Mouse (Mus musculus) adrenal gland, postnatal 10 days (tissue): ENCODE results near the gene Hist1h4a. TPM values are rescaled to one million over a fixed set of nuclear protein-coding genes. Genes with fewer than 3 reads are reported as not detected.
"Not testable (repeated sequence)": the region's sequence is repeated elsewhere in the genome, so short reads cannot be mapped to it uniquely, and the experiment has no call there.

Source experiments
- DNase-seq: peaks from one replicate; pipeline ENCODE4 v3.0.0; 2021; ENCODE audit warnings: mixed read lengths
- total RNA-seq, 2 experiments: library from RNA; stranded (reverse); gene quantifications; 2 replicates each; pipeline ENCODE4 v1.2.3; 2021

The Hist1h4a gene
- total RNA-seq, 2 experiments from 2014 or later: 238 to 251 TPM

- no peak for DNase-seq
These were observed 20.1 kb downstream of the Hist1h4a start for GRCm38 (mm10) chr13:23740910-23741309.

GRCm38 (mm10) chr13:23740256-23740840 lies 20.7 kb downstream of the Hist1h4a start:
- no peak for DNase-seq

GRCm38 (mm10) chr13:23739922-23740252 lies 21.1 kb downstream of the Hist1h4a start:
- DNase-seq: no peak

- DNase-seq: peak; percentile 92
These were observed 21.7 kb downstream of the Hist1h4a start for GRCm38 (mm10) chr13:23739069-23739921.

- DNase-seq: peak; percentile 95
These were observed 22.4 kb downstream of the Hist1h4a start, which contains the start of gene Hist1h1c for GRCm38 (mm10) chr13:23738677-23739068. Gene Hist1h1c (plus strand): TSS chr13:23738808.

- DNase-seq: no peak
These were observed 23.0 kb downstream of the Hist1h4a start for GRCm38 (mm10) chr13:23738041-23738440.

GRCm38 (mm10) chr13:23737091-23737490 lies 23.9 kb downstream of the Hist1h4a start:
- DNase-seq: no peak

- no peak for DNase-seq
These were observed 28.8 kb downstream of the Hist1h4a start for GRCm38 (mm10) chr13:23732156-23732804.

GRCm38 (mm10) chr13:23730479-23730878 lies 30.6 kb downstream of the Hist1h4a start:
- peak; percentile 52 for DNase-seq

- DNase-seq: no peak
These were observed 31.3 kb downstream of the Hist1h4a start for GRCm38 (mm10) chr13:23729706-23730105.

GRCm38 (mm10) chr13:23729192-23729525 lies 31.9 kb downstream of the Hist1h4a start:
- no peak for DNase-seq

GRCm38 (mm10) chr13:23728472-23729191 lies 32.4 kb downstream of the Hist1h4a start:
- DNase-seq: no peak

- DNase-seq: no peak
These were observed 35.8 kb downstream of the Hist1h4a start for GRCm38 (mm10) chr13:23725213-23725612.

GRCm38 (mm10) chr13:23724239-23724638 lies 36.8 kb downstream of the Hist1h4a start:
- DNase-seq: no peak

GRCm38 (mm10) chr13:23717593-23718245 lies 43.3 kb downstream of the Hist1h4a start:
- DNase-seq: not testable (repeated sequence)

GRCm38 (mm10) chr13:23717176-23717575 lies 43.9 kb downstream of the Hist1h4a start:
- no peak for DNase-seq

GRCm38 (mm10) chr13:23716261-23717042 lies 44.6 kb downstream of the Hist1h4a start:
- no peak for DNase-seq
